Mouse (Mus musculus) Patski (cell line): ENCODE results near the gene Hist2h2ab. TPM values are rescaled to one million over a fixed set of nuclear protein-coding genes. Genes with fewer than 3 reads are reported as not detected.
"Not testable (repeated sequence)": the region's sequence is repeated elsewhere in the genome, so short reads cannot be mapped to it uniquely, and the experiment has no call there.

Experiments used
- ATAC-seq: fragments of 100-300 bp; one replicate; pipeline ENCODE4 v1.8.0; 2021
- CTCF ChIA-PET: fragments of 350-600 bp; sonication (Branson Sonifier 250); formaldehyde crosslinking; loops from one replicate; lab custom pipeline; 2022; ENCODE audit warnings: inconsistent platforms; lab: Charles Lee
- POLR2A ChIA-PET: fragments of 350-600 bp; sonication (Branson Sonifier 250); formaldehyde crosslinking; loops from one replicate; lab custom pipeline; 2022; ENCODE audit warnings: antibody characterized with exemption, inconsistent platforms; lab: Charles Lee
- DNase-seq: peaks from one replicate; pipeline ENCODE4 v3.0.0-alpha.2; 2011; ENCODE audit warnings: low read depth, low spot score
- H3K27me3 ChIP-seq: fragments of 371-371 bp; one replicate; pipeline ENCODE4 v1.5.1; 2021
- CTCF ChIP-seq: fragments of 100-300 bp; IDR thresholded peaks from one replicate; pipeline ENCODE4 v1.5.1; 2021
- in situ Hi-C: fragments of 300-500 bp; cut with MboI; formaldehyde crosslinking; loops from 3 replicates; pipeline ENCODE4 v1.11.1; 2018; ENCODE audit warnings: low pct_unique_long_range_greater_than_20kb, mixed read lengths
- polyA plus RNA-seq: library from polyadenylated mRNA; unstranded; gene quantifications from one replicate; pipeline ENCODE4 v1.2.3, GENCODE M21; 2021

The Hist2h2ab gene
- polyA plus RNA-seq, 1 experiment from 2014 or later: 1.0 TPM

DNA sequence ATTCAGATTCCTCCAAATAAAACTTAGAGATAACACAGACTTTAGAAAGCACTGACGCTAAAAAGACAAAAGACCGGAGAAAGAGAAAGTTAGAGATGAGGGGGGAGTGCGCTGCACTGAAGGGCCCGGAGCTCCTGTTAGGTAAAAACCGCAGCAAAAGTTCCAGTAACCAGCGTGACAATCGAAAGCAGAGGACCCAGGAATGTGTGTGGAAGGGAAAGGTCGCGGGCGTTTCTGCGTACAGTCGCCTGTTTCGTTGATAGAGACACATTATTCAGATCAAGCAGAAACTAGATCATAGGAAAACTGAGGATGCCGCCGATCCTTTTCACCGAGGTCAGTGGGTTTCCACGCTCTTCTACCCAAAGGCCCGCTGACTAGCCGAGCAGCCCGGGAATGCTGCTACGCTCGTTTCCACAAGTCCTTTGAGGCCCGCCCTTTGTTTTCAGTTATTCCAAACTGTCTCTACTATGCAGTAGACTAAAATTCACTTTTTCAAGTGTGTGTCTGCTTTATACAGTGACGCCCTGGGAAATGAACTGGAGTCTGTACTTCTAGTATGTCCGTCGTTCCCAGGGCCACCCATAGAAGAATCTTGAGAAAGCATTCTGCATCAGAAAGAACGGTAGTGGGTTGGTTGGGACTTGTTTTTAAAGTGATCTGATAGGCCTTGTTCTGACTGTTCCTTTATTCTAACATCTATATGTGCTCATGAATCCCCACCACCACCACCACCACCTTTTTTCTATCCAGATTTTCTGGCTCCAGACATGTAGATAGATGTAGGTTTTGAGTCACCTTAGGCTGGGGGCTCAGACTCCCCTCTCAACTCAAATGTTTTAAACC lies 44.1 kb downstream of the Hist2h2ab start:
- in situ Hi-C loops: loop anchor here (10.0 kb wide), 1 partner anchor 199 kb away; no protein-coding TSS in a partner anchor
- no peaks in the 10 kb centered on the region for H3K27me3 ChIP-seq
- DNase-seq: no peak
- CTCF ChIA-PET: interaction anchor here (0.8 to 2.6 kb wide), 6 partner anchors 21 to 198 kb away, joined by 3 to 9 read pairs (median 3); partner anchors contain the start of genes Bola1 and Hist2h2ab
- peak; percentile 5 for TF ChIP-seq CTCF
- no peak for ATAC-seq
- POLR2A ChIA-PET: interaction anchor here (0.5 to 2.8 kb wide), 10 partner anchors 10 to 164 kb away, joined by 3 to 13 read pairs (median 6); partner anchors contain the start of genes Bola1, Hist2h2aa1, Hist2h2ab and Hist2h2ac

DNA sequence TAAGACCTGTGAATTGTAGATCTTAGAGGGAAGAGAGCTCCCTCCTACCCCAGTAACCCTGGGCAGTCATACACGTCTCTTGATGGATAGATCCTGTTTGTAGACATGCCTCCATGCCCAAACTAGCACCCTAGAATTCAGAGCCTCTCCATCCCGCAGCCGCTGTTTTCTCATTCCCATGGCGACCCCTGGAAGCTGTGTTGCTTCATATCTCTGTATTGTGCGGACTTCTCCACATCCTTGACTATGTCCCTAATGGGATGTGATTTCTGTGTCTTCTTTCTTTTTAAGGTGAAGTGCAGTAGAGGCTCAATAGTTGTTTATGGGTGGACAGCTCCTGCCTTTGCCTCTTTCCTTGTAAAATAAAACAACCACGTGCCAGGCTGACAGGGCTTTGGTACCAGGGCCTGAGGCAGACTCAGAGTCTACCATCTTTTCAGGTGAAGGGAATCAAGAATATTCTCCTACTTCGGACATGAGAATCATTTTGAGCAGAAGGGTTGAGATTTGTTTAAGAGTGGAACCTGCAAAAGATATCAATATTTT lies 44.8 kb downstream of the Hist2h2ab start:
- DNase-seq: no peak

DNA sequence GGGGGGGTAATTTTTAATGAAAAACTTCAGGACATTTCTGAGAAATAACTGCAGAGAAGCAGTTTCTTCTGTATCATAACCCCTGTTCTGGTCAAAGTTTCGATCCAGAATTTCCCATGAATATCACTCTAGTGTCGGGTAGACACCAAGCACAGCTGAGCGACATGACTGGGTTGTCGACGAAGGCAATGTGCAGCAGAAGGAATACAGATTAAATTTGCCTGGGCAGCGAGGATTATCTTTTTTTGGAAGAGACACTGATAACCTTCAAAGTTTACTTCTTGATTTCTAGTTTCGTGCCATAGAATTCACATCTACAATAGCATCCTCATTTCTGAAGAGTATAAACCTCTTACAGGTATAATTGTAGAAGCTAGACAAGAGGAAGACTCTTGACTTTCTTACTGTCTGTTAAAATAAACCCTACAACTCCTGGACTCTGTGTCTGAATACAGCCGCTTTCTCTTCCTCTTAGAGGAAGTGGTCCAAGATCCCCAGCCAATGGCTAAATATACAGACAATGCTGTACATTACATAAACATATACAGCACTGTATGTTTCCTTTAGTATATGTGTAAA lies 46.6 kb downstream of the Hist2h2ab start:
- ChIA-PET POLR2A (interaction anchor here (0.6 to 0.7 kb wide), 2 partner anchors 23 to 433 kb away, joined by 3 to 4 read pairs; no protein-coding TSS in a partner anchor), CTCF (interaction anchor here (1.2 kb wide), 1 partner anchor 11 kb away, joined by 4 read pairs; no protein-coding TSS in a partner anchor)
- H3K27me3 ChIP-seq: no peaks in the 10 kb centered on the region
- no peak for TF ChIP-seq CTCF
- DNase-seq (no peak), ATAC-seq (no peak)
- in situ Hi-C loops: loop anchor here (5.0 to 10.0 kb wide), 2 partner anchors 44 to 201 kb away; partner anchors contain the start of genes Hist2h2ac and Hist2h2be

More for the DNA sequence above, 44.8 kb downstream of the Hist2h2ab start:
- no peak for TF ChIP-seq CTCF
- H3K27me3 ChIP-seq: no peaks in the 10 kb centered on the region
- no peak for ATAC-seq
- ChIA-PET CTCF (interaction anchor here (1.2 kb wide), 1 partner anchor 24 kb away, joined by 3 read pairs; no protein-coding TSS in a partner anchor), POLR2A (interaction anchor here (1.0 to 1.3 kb wide), 3 partner anchors 9 to 43 kb away, joined by 3 to 5 read pairs (median 5); partner anchors contain the start of genes Hist2h2ac and Hist2h2be)
- in situ Hi-C loops: loop anchor here (10.0 kb wide), 1 partner anchor 200 kb away; no protein-coding TSS in a partner anchor

GRCm38 (mm10) chr3:96267541-96267940 lies 47.9 kb downstream of the Hist2h2ab start:
- ChIA-PET POLR2A (interaction anchor here (0.9 to 3.6 kb wide), 2 partner anchors 24 to 47 kb away, joined by 3 to 35 read pairs; partner anchors contain the start of genes Bola1, Hist2h2ab, Hist2h2ac and Hist2h2be), CTCF (interaction anchor here (3.3 kb wide), 1 partner anchor 11 kb away, joined by 16 read pairs; no protein-coding TSS in a partner anchor)
- no peaks in the 10 kb centered on the region for H3K27me3 ChIP-seq
- TF ChIP-seq CTCF: no peak
- no peak for DNase-seq
- ATAC-seq: no peak
- in situ Hi-C loops: loop anchor here (5.0 to 10.0 kb wide), 2 partner anchors 45 to 203 kb away; partner anchors contain the start of genes Hist2h2ac and Hist2h2be

GRCm38 (mm10) chr3:96268051-96268775 lies 48.5 kb downstream of the Hist2h2ab start, which contains the start of gene Hist2h3b:
Hist2h3b (plus strand) TSS chr3:96268654.
- H3K27me3 ChIP-seq: no peaks in the 10 kb centered on the region
- ChIA-PET CTCF (interaction anchor here (1.7 to 3.3 kb wide), 2 partner anchors 10 to 49 kb away, joined by 8 to 16 read pairs; partner anchors contain the start of genes Bola1 and Hist2h2ab), POLR2A (interaction anchor here (0.9 to 3.6 kb wide), 6 partner anchors 10 to 48 kb away, joined by 3 to 35 read pairs (median 6); partner anchors contain the start of genes Bola1, Hist2h2aa1, Hist2h2ab and Hist2h2ac)
- no peak for TF ChIP-seq CTCF
- in situ Hi-C loops: loop anchor here (5.0 to 10.0 kb wide), 2 partner anchors 46 to 203 kb away; partner anchors contain the start of genes Hist2h2ac and Hist2h2be
- peak; percentile 91 for DNase-seq
- peak; percentile 76 for ATAC-seq

- DNase-seq, H3K27me3 ChIP-seq: not testable (repeated sequence)
- ATAC-seq: peak; percentile 23
- ChIA-PET POLR2A (interaction anchor here (0.6 to 3.6 kb wide), 9 partner anchors 9 to 48 kb away, joined by 3 to 35 read pairs (median 6); partner anchors contain the start of genes Bola1, Hist2h2aa1, Hist2h2ab and Hist2h2ac), CTCF (interaction anchor here (0.7 to 3.3 kb wide), 6 partner anchors 9 to 234 kb away, joined by 3 to 16 read pairs (median 6); partner anchors contain the start of genes Bola1 and Hist2h2ab)
- in situ Hi-C loops: loop anchor here (5.0 to 10.0 kb wide), 2 partner anchors 47 to 204 kb away; partner anchors contain the start of genes Hist2h2ac and Hist2h2be
Measured at GRCm38 (mm10) chr3:96268776-96269378, 49.2 kb downstream of the Hist2h2ab start.

Other genes with a start within 250 kb of the Hist2h2ab start
- 118 TPM for gene Plekho1, start 223.9 kb upstream of the Hist2h2ab start, polyA plus RNA-seq
- gene Vps45, start 161.4 kb upstream of the Hist2h2ab start, polyA plus RNA-seq: 36.2 TPM
- 45.3 TPM for gene Otud7b, start 115.3 kb upstream of the Hist2h2ab start, polyA plus RNA-seq
- 104 TPM for gene Mtmr11, start 57.9 kb upstream of the Hist2h2ab start, polyA plus RNA-seq
- 119 TPM for gene Sf3b4, start 47.5 kb upstream of the Hist2h2ab start, polyA plus RNA-seq
- 13.8 TPM for gene Sv2a, start 38.7 kb upstream of the Hist2h2ab start, polyA plus RNA-seq
- 55.3 TPM for gene Bola1, start 156 bp upstream of the Hist2h2ab start, polyA plus RNA-seq
- 3.4 TPM for gene Hist2h2ac, start 1.0 kb downstream of the Hist2h2ab start, polyA plus RNA-seq
- 5.6 TPM for gene Hist2h2be, start 1.3 kb downstream of the Hist2h2ab start, polyA plus RNA-seq
- 3.7 TPM for gene Hist2h3c2, start 19.3 kb downstream of the Hist2h2ab start, polyA plus RNA-seq
- gene Hist2h2aa2, start 20.4 kb downstream of the Hist2h2ab start, polyA plus RNA-seq: 13.1 TPM
- 8.0 TPM for gene Hist2h2aa1, start 25.6 kb downstream of the Hist2h2ab start, polyA plus RNA-seq
- gene Hist2h3c1, start 26.8 kb downstream of the Hist2h2ab start, polyA plus RNA-seq: not detected
- 0.72 TPM for gene Hist2h4, start 43.4 kb downstream of the Hist2h2ab start, polyA plus RNA-seq
- gene Hist2h3b, start 48.8 kb downstream of the Hist2h2ab start, polyA plus RNA-seq: 0.83 TPM
- gene Hist2h2bb, start 49.9 kb downstream of the Hist2h2ab start, polyA plus RNA-seq: 8.0 TPM
- gene Fcgr1, start 74.1 kb downstream of the Hist2h2ab start, polyA plus RNA-seq: 0.50 TPM
- gene BC107364, start 232.4 kb downstream of the Hist2h2ab start, polyA plus RNA-seq: not detected